Mouse (Mus musculus) ZHBTc4 (cell line): ENCODE measurements at regions not wholly inside any gene's neighbourhood (a gene's known extent, or its start where the extent isn't known, plus 50 kb on each side); places are given as distances from the start of the nearest gene placed in this dataset.

Experiments used
- DNase-seq: peaks from one replicate; pipeline ENCODE4 v3.0.0-alpha.2; 2011; ENCODE audit warnings: low read depth, low spot score

GRCm38 (mm10) chr10:37613936-37614335, 475.2 kb upstream of the Marcks start:
- DNase-seq: no peak

GRCm38 (mm10) chr10:37603529-37603928, 464.8 kb upstream of the Marcks start:
- DNase-seq: no peak

- DNase-seq: no peak
Measured at GRCm38 (mm10) chr10:37602936-37603335, 464.2 kb upstream of the Marcks start.

- no peak for DNase-seq
Measured at GRCm38 (mm10) chr10:37589889-37590288, 451.2 kb upstream of the Marcks start.

GRCm38 (mm10) chr10:37589009-37589408, 450.3 kb upstream of the Marcks start:
- no peak for DNase-seq

GRCm38 (mm10) chr10:37571171-37571570, 432.5 kb upstream of the Marcks start:
- no peak for DNase-seq

GRCm38 (mm10) chr10:37561705-37562104, 423.0 kb upstream of the Marcks start:
- DNase-seq: no peak

GRCm38 (mm10) chr10:37549446-37549845, 410.7 kb upstream of the Marcks start:
- DNase-seq: no peak

- no peak for DNase-seq
Measured at GRCm38 (mm10) chr10:37540703-37541102, 402.0 kb upstream of the Marcks start.

GRCm38 (mm10) chr10:37505966-37506615, 367.4 kb upstream of the Marcks start:
- peak; percentile 51 for DNase-seq

- DNase-seq: no peak
Measured at GRCm38 (mm10) chr10:37504468-37504867, 365.7 kb upstream of the Marcks start.

- DNase-seq: no peak
Measured at GRCm38 (mm10) chr10:37502505-37502904, 363.8 kb upstream of the Marcks start.

- no peak for DNase-seq
Measured at GRCm38 (mm10) chr10:37501043-37501442, 362.3 kb upstream of the Marcks start.

GRCm38 (mm10) chr10:37495467-37495866, 356.7 kb upstream of the Marcks start:
- DNase-seq: no peak

GRCm38 (mm10) chr10:37494552-37495166, 355.9 kb upstream of the Marcks start:
- no peak for DNase-seq

GRCm38 (mm10) chr10:37494098-37494497, 355.4 kb upstream of the Marcks start:
- no peak for DNase-seq

GRCm38 (mm10) chr10:37484311-37485023, 345.7 kb upstream of the Marcks start:
- DNase-seq: no peak

- no peak for DNase-seq
Measured at GRCm38 (mm10) chr10:37483521-37483920, 344.8 kb upstream of the Marcks start.

- DNase-seq: no peak
Measured at GRCm38 (mm10) chr10:37481879-37482278, 343.2 kb upstream of the Marcks start.

- no peak for DNase-seq
Measured at GRCm38 (mm10) chr10:37480331-37480730, 341.6 kb upstream of the Marcks start.

GRCm38 (mm10) chr10:37478108-37478507, 339.4 kb upstream of the Marcks start:
- DNase-seq: no peak

- peak; percentile 54 for DNase-seq
Measured at GRCm38 (mm10) chr10:37473086-37473485, 334.4 kb upstream of the Marcks start.

- no peak for DNase-seq
Measured at GRCm38 (mm10) chr10:37457384-37457783, 318.7 kb upstream of the Marcks start.
